Mouse (Mus musculus): Measurements from ENCODE around the gene 2810408A11Rik.

2810408A11Rik gene

GRCm38 (mm10) chr11:69911701-69912100 lies 10.9 kb upstream of the 2810408A11Rik start:
- no peak for DNase-seq

GRCm38 (mm10) chr11:69910781-69911560 lies 10.2 kb upstream of the 2810408A11Rik start:
- no peak for DNase-seq

GRCm38 (mm10) chr11:69910177-69910576 lies 9.4 kb upstream of the 2810408A11Rik start:
- DNase-seq: no peak

- no peak for DNase-seq
Measured at GRCm38 (mm10) chr11:69909174-69909573, 8.4 kb upstream of the 2810408A11Rik start.

GRCm38 (mm10) chr11:69908645-69909044 lies 7.9 kb upstream of the 2810408A11Rik start:
- no peak for DNase-seq

GRCm38 (mm10) chr11:69904311-69904710 lies 3.5 kb upstream of the 2810408A11Rik start:
- no peak for DNase-seq

- no peak for DNase-seq
Measured at GRCm38 (mm10) chr11:69902972-69903371, 2.2 kb upstream of the 2810408A11Rik start.

- no peak for DNase-seq
Measured at GRCm38 (mm10) chr11:69901993-69902392, 1.2 kb upstream of the 2810408A11Rik start.

GRCm38 (mm10) chr11:69901406-69901846 lies 639 bp upstream of the 2810408A11Rik start:
- peak; percentile 97 for DNase-seq

- no peak for DNase-seq
Measured at GRCm38 (mm10) chr11:69899870-69900269, 917 bp downstream of the 2810408A11Rik start.

GRCm38 (mm10) chr11:69895291-69895690 lies 5.5 kb downstream of the 2810408A11Rik start, which contains the start of gene Acap1:
TSS of gene Acap1 (minus strand) at chr11:69895539.
- DNase-seq: no peak

GRCm38 (mm10) chr11:69894671-69895070 lies 6.1 kb downstream of the 2810408A11Rik start:
- DNase-seq: no peak

- DNase-seq: no peak
Measured at GRCm38 (mm10) chr11:69891482-69891881, 9.3 kb downstream of the 2810408A11Rik start.

- no peak for DNase-seq
Measured at GRCm38 (mm10) chr11:69886907-69887635, 13.7 kb downstream of the 2810408A11Rik start.

GRCm38 (mm10) chr11:69884663-69885062 lies 16.1 kb downstream of the 2810408A11Rik start:
- no peak for DNase-seq

GRCm38 (mm10) chr11:69884240-69884639 lies 16.5 kb downstream of the 2810408A11Rik start:
- DNase-seq: peak; percentile 35

GRCm38 (mm10) chr11:69883527-69884151 lies 17.1 kb downstream of the 2810408A11Rik start:
- DNase-seq: no peak

GRCm38 (mm10) chr11:69883066-69883465 lies 17.7 kb downstream of the 2810408A11Rik start:
- peak; percentile 51 for DNase-seq

GRCm38 (mm10) chr11:69881787-69882670 lies 18.8 kb downstream of the 2810408A11Rik start:
- DNase-seq: peak; percentile 30

- peak; percentile 97 for DNase-seq
Measured at GRCm38 (mm10) chr11:69880853-69881603, 19.8 kb downstream of the 2810408A11Rik start, which contains the start of gene Kctd11. TSS of gene Kctd11 (minus strand) at chr11:69881406.

GRCm38 (mm10) chr11:69880506-69880852 lies 20.3 kb downstream of the 2810408A11Rik start:
- DNase-seq: peak; percentile 91

GRCm38 (mm10) chr11:69879711-69880110 lies 21.1 kb downstream of the 2810408A11Rik start:
- DNase-seq: no peak

Measured in lung, postnatal 10 days (tissue).